Mouse (Mus musculus) embryonic facial prominence, embryonic 11.5 days (tissue): ENCODE measurements around the gene Ssty2. TPM values are rescaled to one million over a fixed set of nuclear protein-coding genes. Genes with fewer than 3 reads are reported as not detected.
"Not testable (repeated sequence)": the region's sequence is repeated elsewhere in the genome, so short reads cannot be mapped to it uniquely, and the experiment has no call there.

Experiments
- ATAC-seq: fragments of 200-750 bp; cut with Nextera tagmentation; replicated peaks from 2 replicates; pipeline ENCODE4 v1.8.0; 2017; ENCODE audit warnings: low read depth; ENCODE audit not compliant: insufficient number of reproducible peaks, low FRiP score, low TSS enrichment
- DNase-seq: peaks from one replicate; pipeline ENCODE4 v3.0.0-alpha.2; 2015; ENCODE audit warnings: low spot score
- H3K27ac ChIP-seq: fragments of 300-500 bp; sonication (generic); replicated peaks from 2 replicates; pipeline ENCODE4 v1.5.1; 2014; ENCODE audit warnings: mild to moderate bottlenecking, low read depth, low read length, control low read depth
- H3K27me3 ChIP-seq: fragments of 300-500 bp; sonication (generic); 2 replicates; pipeline ENCODE4 v1.6.1; 2014; ENCODE audit warnings: mild to moderate bottlenecking, low read length, moderate library complexity, mixed read lengths; ENCODE audit not compliant: control insufficient read depth, insufficient read depth
- H3K36me3 ChIP-seq: fragments of 300-500 bp; sonication (generic); replicated peaks from 2 replicates; pipeline ENCODE4 v1.6.1; 2014; ENCODE audit warnings: low read depth, mild to moderate bottlenecking, low read length, moderate library complexity, mixed read lengths; ENCODE audit not compliant: control insufficient read depth, insufficient read depth
- H3K4me1 ChIP-seq: fragments of 300-500 bp; sonication (generic); 2 replicates; pipeline ENCODE4 v1.6.1; 2014; ENCODE audit warnings: low read length, mixed read lengths; ENCODE audit not compliant: control insufficient read depth, insufficient read depth
- H3K4me2 ChIP-seq: fragments of 300-500 bp; sonication (generic); 2 replicates; pipeline ENCODE4 v1.6.1; 2014; ENCODE audit warnings: low read depth, mild to moderate bottlenecking, control low read depth, low read length, moderate library complexity
- H3K4me3 ChIP-seq: fragments of 300-500 bp; sonication (generic); 2 replicates; pipeline ENCODE4 v1.5.1; 2014; ENCODE audit warnings: low read depth, low read length, control low read depth
- H3K9ac ChIP-seq: fragments of 300-500 bp; sonication (generic); replicated peaks from 2 replicates; pipeline ENCODE4 v1.6.1; 2014; ENCODE audit warnings: mild to moderate bottlenecking, control low read depth, low read length
- H3K9me3 ChIP-seq: fragments of 300-500 bp; sonication (generic); replicated peaks from 2 replicates; pipeline ENCODE4 v1.6.1; 2016; ENCODE audit warnings: mild to moderate bottlenecking, low read length, inconsistent platforms, mixed read lengths; ENCODE audit not compliant: control insufficient read depth
- WGBS: fragments of 180-500 bp; shearing (Covaris S2); extraction: QIAGEN DNeasy Blood & Tissue Kit; methylation state at CpG from one replicate; pipeline ENCODE4 v1.1.7; 2014; 5-methylcytosine and 5-hydroxymethylcytosine counted together
- polyA plus RNA-seq: library from polyadenylated mRNA; unstranded; fragments of >200 nt; fragmentation: Nextera tagmentation; extraction: Ambion mirVana; gene quantifications from 2 replicates; pipeline ENCODE4 v1.2.1, GENCODE M21; 2014

Gene Ssty2
- polyA plus RNA-seq = not detected in 2 replicates

DNA sequence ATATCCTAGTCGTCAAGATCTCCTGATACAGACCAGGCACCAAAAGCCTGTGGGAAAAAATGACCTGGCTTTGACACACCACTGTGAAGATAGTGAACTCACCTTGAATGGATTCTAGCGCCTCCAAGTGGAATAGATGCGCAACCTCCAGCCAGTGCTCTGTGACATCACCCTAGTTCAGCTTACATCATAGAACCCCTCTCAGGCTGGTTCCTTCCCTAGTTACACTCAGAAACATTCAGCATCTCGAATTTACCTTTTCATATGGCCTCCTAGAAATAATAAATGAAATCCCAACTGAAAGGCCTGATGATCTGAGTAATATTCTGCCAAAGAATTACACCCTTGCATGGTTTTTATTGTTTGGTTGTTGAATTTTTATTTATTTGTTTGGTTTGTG lies at the start of gene Ssty2:
Ssty2 (minus strand) TSS at position 101 of the 400 bp plus-strand sequence.
- H3K9ac ChIP-seq, DNase-seq, H3K9me3 ChIP-seq, ATAC-seq, H3K27me3 ChIP-seq, H3K36me3 ChIP-seq, H3K27ac ChIP-seq, H3K4me2 ChIP-seq, H3K4me3 ChIP-seq, H3K4me1 ChIP-seq: not testable (repeated sequence)
- WGBS = no CpG with 5 or more reads among the region's 4 CpGs
